Comparison of ENCODE assay signal across 13 mouse cellular contexts in the genomic region with DNA sequence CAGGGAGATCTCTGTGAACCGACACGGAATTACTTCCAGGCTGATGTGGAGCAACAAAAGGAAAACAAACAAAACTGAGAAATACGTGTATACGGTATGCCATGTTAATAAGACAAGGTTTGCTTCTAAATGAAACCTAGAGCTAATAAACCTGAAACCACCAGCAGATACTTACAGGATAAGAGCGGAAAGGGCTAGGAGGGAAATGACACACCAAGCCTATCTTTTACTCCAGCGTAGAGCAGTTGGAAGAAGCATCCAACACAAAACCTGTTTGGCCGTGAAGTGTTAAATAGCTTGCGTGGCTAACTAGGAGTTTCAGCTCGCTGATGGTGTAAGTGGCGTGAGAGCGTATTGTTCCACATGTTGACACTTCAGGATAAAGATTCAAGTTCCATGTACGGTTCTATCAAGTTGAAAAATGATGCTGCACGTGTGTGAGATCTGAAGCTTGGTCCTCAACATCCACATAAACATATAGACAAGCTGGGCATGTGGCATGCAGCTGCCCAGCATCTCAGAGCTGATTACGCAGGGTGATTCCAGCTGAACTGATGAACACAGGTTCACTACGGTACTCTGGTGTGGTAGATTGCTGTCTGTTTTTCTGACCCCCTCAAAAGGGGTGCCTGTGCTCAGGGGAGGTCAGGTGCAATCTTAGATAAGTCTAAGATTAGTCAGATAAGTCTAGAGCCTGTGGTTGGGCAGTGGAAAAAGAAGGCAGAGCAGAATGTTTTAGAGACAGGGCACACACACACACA.
"Had no signal": no experiment of that assay in that cellular context is flagged by ENCODE, and none has a peak within 500 bp of the region (broad histone marks: within the 10 kb centered on the region; RNA-seq: fewer than 3 reads in every experiment).

No protein-coding gene starts in this region.

- DNase-seq: kidney, adult 2 months; kidney, postnatal 25 days; layer of hippocampus, adult 9-11 months; liver; lung, adult 18-20 months; lung, postnatal 10 days; lung, postnatal 36 days; retina, postnatal 1 day; right cerebral cortex, postnatal 4 days; thymus, postnatal 25 days had no signal

- ATAC-seq: intestine, embryonic 16.5 days; liver, embryonic 12.5 days; midbrain, embryonic 15.5 days had no signal
